Mouse (Mus musculus) cerebellum, postnatal 10 days (tissue): ENCODE results near the gene Ubtd2.

Experiments
- DNase-seq, 2 experiments: peaks; one replicate each; pipeline ENCODE4 v3.0.0; 2021; ENCODE audit warnings: mixed read lengths in 2 of 2

The Ubtd2 gene

GRCm38 (mm10) chr11:32566184-32566583 is 111.0 kb downstream of the Ubtd2 start:
- DNase-seq, result no peak
